Mouse (Mus musculus) right cerebral cortex, postnatal 25 days (tissue): ENCODE measurements around the gene Thnsl2.
A peak's percentile ranks its signal among the peaks of the same experiment; 100 is the strongest.

Source experiments
- DNase-seq: peaks from one replicate; pipeline ENCODE4 v3.0.0; 2022

Thnsl2 gene

DNA sequence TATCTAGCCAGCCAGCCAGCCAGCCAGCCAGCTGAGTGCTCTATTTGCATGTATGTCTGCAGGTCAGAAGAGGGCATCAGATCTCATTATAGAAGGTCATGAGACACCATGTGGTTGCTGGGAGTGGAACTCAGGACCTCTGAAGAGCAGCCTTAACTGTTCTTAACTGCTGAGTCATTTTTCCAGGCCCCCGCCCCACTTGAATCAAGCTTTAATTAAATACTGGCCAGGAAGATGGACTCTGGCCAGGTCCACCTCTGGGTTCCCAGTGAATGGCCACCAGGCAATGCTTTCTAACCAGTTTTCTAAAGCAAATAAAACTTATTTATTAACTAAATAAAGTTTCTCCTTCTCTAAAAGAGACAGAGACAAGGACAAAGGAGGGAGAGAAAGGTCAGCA lies 14.0 kb downstream of the Thnsl2 start:
- no peak for DNase-seq

DNA sequence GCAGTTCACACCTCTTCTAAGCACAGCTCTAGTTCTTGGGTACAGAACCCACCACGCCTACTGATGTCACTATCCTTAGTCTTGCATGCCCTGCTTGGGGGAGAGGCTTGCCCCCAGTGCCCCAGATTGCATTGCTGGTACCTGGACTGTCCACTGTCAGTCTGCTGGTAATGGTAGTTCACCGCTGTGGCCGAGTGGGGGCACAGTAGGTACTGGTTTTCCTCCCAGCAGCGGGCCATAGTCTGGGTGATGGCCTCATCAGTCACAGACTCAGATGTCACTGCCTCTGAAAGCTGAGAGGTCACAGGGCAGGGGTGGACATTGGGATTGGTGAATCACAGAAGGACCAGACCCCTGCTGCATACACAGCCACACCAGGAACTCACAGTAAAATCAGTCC lies 15.2 kb downstream of the Thnsl2 start:
- DNase-seq: no peak

DNA sequence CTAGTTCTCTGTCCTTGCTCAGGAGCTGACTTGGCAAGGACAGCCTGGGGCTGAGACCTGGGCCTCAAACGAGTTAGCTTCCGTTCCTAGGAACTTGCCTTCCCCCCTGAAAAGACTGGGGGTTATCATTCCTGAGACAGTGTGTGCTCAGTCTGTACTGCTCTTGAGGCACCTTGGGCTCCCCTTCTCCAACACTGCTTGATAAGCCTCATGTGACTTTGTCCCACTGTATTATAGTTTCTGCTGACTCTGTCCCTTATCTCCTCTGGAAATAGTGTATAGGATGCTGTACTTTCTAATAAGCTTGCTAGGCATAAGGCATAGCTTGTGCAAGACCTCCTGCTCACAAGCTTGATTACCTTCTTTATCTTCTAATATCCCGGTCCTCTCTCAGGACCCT lies 17.9 kb downstream of the Thnsl2 start:
- no peak for DNase-seq

DNA sequence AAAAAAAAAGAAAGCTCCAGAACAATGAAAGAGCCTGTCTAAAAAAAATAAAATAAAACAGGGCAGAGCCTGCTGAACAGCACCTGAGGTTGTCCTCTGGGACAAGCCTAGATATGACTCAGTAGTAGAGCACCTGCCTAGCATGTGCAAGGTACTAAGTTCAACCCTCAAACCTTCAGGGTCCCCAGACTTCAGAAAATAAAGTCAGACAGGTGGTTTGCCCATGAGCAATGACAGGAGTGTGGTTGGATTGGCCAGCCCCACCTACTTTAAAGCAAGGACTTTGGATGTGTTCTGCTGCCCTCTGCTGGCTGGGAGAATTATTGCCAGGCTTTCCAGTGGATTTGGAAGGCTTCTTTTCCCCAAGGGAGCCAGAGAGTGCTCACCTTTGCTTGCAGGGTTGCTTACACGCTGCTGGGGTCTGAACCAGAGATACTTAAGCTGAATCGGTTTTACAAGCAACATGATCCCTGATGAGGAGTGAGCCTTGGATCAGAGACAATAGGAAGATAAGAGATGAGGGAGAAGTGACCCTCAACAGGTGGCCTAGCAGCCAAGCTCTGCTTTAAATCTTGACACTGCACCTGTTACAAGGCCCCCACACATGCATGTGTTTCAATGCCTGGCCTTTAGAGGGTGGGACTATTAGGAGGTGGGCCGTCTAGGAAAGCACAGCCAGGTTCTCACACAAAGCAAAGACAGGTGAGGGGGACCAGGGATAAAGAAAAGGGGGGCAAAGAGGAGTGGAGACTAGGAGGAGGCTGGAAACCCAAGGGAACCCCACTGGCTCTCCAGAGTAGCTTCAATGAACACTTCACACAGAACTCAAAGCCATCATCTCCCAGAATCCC lies 19.0 kb downstream of the Thnsl2 start:
- DNase-seq: peak; percentile 68

DNA sequence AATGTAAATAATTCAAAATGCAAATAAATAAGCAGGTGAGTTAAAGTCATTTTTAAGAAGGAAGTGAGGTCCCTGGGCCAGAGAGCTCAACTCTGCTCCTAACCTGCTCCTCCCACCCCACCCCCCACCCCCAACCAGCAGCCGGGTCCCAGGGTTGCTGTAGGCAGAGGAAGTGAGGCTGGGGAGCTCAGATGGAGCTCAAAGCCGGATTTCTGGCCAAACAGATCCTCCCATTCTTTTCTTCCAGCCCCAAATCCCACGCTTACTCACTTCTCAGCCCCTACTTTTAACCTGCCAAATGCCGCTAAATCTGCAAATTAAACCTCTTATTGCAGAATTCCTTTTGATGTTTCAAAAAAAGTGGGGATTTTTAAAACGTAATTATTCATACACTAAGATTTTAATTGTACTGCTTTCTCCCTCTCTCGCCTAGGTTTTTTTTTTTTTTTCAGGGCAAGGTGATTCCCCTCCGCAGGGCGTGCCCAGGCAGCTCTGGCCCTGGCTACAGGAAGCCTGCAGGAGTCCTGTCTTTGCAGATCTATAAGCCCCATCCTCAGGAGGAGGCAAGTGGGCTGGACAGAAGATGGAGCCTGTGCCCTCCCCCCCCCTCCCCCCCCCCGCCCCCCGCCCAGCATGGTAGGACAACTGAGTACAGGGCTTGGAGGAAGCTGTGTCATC lies 24.5 kb downstream of the Thnsl2 start:
- DNase-seq: no peak

DNA sequence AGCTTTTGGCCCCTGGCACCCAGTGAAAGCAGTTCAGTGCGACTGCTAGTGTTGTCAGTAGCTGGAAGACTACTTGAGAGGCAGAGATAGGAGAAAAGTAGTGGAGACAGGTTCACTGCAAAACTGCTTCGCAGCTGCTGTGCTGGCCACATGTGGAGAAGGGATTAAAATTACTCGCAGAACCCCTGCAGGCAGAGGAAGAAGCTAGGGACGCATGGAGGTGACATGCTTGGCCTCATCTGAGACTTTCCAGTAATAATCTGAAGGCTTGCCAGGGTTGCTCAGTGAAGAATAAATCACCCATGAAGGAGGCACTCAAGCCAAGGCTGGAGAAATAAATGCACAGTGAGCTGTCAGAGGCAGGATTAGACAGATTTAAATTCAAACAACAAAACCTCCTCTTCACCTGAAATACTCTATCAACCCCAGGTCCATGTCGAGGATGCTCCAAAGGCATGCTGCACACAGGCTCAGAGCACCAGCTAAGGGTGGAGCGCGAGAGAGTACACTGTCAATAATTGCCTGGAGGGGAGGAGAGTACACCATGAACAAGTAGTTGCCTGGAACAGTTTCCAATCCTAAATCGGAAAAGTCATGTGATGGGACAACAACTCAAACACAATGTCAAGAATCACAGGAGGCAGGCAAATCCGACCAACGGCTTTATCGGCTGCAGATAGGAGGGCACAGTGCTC lies 32.7 kb downstream of the Thnsl2 start:
- DNase-seq: no peak

DNA sequence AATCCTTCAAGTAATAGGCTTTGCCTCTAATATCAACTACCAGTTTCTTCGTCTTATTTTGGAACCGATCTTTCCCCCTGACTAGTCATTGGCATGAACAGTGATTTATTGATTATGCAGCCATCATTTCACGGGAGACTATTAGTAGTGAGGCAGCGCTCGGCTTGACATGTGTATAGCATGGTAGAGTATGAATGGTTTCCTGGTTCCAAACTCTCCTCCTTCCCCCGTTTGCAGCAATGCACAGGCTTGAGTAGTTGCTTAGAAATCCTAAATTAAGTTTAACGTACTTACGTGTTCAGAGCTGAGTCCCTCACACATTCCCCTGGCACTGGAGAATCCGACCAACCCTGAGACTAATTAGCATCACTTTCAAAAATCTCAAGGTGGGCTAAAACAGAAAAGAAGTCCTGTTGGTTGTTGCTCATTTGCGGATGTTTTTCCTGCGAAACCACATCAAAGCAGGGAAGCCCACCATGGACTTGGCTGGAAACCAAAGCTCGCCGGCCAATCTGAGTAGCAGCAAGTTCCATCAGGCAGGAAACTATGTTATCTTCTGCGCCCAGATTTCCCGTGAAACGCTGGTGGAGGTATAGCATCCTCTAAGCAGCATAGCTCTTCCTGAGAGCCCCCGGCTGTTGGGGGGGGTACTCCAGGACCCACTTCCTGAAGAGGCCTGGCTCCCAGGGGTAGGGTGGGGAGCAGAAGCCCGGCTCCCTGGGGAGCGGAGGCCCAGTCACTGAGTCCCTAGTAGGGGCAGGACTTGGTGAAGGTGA lies 37.9 kb downstream of the Thnsl2 start:
- no peak for DNase-seq

DNA sequence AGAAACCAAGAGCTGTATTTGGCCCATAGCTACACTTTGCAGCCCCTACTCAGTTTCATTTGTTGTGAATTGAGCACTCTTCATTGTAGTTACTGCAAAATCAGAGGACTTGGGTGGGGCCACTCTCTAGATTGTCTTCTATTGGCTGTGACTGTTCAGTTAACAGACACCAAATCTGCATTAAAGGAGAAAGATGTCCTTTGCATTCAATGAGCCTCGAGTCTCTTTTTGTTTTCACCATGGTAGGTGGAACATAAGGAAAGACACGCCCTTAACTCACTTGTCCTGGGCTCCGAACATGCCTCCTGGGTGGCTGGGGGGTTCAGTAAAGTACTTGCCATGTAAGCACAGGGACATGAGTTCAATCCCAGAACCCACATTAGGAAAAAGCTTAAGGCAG lies 48.1 kb downstream of the Thnsl2 start:
- DNase-seq: no peak

DNA sequence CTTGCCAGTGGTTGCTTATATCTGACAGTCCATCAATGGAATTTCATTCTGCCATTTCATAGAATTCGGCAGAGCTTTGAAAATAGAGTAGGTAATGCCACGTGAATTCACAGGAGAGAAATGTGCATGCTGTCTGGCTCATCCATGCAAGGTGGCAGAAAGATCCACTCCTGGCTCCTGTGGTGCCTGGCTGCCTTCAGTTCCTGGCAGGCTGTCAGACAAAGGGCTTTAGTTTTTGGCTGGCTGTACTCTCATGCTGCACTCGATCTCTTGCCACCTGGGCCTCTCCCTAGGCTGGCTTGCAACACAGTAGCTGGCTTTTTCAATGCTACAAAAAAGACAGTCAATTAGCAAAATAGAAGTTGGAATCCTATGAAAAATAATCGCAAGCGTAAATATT lies 49.5 kb downstream of the Thnsl2 start:
- DNase-seq: no peak

DNA sequence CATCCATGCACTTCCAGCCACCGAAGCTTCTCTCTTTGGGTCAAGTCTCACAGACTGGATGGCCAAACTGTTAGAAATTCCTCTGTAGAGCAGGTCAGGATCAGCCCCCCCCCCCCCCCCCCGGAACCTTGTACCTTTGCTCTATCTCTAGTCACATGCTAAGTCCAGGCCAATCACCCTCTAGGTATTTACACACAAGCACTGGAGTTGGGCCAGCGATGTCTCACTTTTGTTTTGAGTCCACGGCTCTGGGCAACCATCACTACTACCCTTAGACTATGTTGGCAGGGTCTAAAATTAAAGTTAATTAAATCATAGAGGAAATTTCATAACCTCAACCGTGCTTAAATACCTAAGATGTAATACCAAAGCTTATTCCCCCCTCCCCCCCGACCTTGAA lies 50.6 kb downstream of the Thnsl2 start:
- no peak for DNase-seq

DNA sequence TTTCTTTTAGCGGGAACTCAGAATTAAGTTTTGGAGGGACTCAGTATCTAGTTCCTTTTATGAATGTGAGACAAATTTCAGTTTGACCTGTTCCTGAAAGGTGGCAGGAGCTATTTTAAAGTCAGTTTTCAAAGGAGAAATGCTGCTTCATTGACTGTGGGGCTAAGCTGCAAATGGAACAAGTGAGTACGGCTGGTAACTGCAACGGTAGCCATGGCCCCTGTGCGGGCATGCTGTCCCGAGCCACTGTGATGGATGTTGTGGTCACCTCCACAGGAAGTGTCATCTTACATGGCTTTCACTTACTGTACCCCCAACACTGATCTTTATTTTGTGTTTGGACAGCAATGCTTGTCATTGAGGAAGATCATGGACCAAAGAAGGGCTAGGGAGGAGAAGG lies 53.8 kb downstream of the Thnsl2 start:
- no peak for DNase-seq

DNA sequence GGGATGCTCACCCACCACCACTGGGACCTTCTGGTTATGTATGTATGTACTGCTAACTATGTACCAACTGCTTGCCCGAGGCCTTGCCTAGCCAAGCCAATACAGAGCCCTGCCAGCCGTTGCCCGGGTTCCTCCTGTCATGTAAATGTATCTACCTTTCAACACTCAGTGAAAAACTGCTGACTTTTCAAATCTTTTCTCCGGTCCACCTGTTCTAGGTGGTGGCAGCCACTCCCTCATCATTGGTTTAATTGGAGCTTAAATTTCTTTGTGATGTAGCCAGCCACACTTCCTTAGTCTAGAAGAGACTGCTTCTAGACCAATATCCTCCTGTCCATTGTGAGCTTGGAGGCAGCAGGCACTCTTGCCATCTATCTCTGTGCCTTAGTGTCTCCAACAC lies 54.5 kb downstream of the Thnsl2 start:
- no peak for DNase-seq

DNA sequence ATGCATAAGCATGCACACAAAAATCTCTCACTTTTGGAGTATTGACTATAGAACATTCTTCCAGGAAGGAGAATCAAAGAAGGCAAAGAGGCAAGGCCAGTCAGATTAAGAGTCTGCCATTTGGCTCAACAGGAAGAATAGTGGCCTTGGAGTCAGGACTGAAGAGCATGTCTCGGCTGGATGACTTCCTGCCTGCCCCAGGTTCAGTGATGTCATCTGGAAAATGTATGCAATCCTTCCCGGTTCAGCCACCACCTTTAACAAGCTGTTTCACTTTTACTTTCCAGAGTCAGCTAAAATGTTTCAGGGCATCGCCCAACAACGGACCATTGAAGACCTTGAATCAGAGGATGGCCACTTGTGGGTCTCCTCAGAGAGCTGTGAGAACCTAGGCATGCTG lies 55.2 kb downstream of the Thnsl2 start:
- DNase-seq: no peak

DNA sequence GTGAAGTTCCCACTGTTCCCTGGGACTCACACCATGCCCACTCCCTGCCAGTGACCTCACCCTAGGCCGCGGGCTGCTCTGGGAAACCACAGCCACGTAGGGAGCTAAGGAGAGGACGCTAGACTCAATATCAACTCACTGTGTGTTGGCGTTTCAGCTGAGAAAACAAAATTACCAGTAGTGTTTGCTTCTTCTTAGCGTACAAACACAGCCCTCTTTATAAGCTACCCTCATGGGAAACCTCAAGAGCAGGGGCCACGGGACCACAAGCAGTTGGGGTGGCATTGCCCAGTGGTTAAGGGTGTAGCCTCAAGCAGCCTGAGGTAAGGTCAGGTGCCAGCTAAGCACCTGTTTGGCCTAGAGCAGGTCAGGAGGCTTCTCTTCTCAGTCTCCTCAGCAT lies 60.8 kb downstream of the Thnsl2 start:
- DNase-seq: no peak

DNA sequence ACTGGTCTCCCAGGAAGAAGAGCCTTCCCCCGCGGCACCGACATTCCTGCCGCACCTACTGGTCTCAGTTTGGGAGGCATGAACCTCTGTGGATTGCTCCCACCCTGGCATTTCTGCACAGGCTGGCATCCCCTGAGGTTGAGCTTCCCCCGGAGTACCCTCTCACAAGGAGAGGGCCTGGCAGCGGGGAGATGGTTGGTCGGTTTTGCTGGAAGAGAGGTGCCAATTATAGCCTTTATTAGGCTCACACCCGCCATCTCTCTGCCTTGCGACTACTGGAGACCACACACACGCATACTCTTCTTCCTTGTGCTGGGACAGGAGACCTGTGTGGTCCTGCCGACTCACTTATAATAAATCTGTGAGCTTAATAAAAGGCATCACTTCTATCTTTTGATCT lies 62.2 kb downstream of the Thnsl2 start:
- DNase-seq: no peak

DNA sequence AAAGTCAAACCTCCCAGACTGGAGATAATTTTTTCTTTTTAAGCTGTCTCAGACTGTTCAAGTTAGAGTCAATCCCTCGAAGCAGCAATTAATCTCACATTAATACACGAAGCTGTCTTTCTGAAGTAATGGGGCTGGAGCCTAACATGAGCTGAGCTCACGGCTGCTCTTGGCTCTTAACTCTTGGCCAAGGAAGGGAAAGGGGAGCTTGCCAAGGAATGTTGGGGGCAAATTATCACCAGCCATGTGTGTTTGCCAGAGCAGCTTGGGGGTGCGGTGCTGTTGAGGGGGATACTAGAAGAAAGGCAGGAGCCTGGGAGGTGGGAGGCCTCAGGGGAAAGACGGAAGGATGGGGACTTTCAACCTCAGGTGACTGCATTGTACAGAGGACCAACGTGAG lies 63.0 kb downstream of the Thnsl2 start:
- DNase-seq: no peak
